17 mouse cellular contexts compared by ENCODE assay signal in the genomic region with DNA sequence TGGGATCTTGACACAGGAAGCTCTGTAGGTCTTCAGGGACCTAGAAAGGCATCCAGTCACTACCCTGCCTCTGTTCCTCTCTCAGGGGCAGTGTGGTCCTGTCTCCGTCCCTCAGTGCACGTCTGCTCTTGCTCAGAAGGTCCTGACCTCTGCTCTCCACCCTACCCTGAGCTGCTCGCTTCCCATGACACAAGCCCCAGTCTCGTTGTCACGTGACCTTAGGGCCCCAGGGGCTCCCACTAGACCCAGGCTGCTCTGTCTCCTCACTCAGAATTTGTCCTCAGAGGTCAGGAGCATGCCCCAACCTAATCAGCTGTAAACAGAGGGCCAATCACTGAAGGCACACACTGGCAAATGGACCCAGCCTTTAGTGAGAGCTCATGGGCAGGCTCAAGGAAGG. TPM values are rescaled to one million over a fixed set of nuclear protein-coding genes. Genes with fewer than 3 reads are reported as not detected.
DNase-seq lines count a peak whose midpoint lies in the region; ATAC-seq and TF ChIP-seq lines count a peak whose summit lies in the region.
"Had no signal": no experiment of that assay in that cellular context is flagged by ENCODE, and none has a peak within 500 bp of the region (broad histone marks: within the 10 kb centered on the region; RNA-seq: fewer than 3 reads in every experiment).

No protein-coding gene starts in this region.

- ATAC-seq in midbrain, embryonic 11.5 days (ENCODE audit: low FRiP score) = no peak
- ATAC-seq in midbrain, embryonic 13.5 days = no peak
- ATAC-seq: activated CD4-positive, CD25-positive, alpha-beta regulatory T cell, adult 4 months; forebrain, embryonic 15.5 days; intestine, embryonic 15.5 days; midbrain, embryonic 15.5 days had no signal

- H3K4me1 ChIP-seq in midbrain, embryonic 11.5 days (ENCODE audit: control insufficient read depth, insufficient read depth, low read length) = peaks cover 4% of the 10 kb centered on the region; the same call in 1 of the 2 replicates
- H3K4me1 ChIP-seq in midbrain, embryonic 13.5 days (replicated peaks) = peaks cover 2% of the 10 kb centered on the region; the same call in 1 of the 2 replicates
- H3K4me1 ChIP-seq in limb, embryonic 10.5 days = peaks cover 22% of the 10 kb centered on the region
- H3K4me1 ChIP-seq in thymus, adult 2 months (replicated peaks; ENCODE audit: control insufficient read depth, insufficient read depth, low read length) = peaks cover 7% of the 10 kb centered on the region
- H3K4me1 ChIP-seq: lung, embryonic 15.5 days; midbrain, embryonic 15.5 days had no signal

- WGBS in midbrain, embryonic 11.5 days = 11% methylated on average over 5 of the region's 5 CpGs
- WGBS in midbrain, embryonic 13.5 days = 24% methylated on average over 5 of the region's 5 CpGs
- WGBS in limb, embryonic 10.5 days = 3% methylated on average over 5 of the region's 5 CpGs
- WGBS in thymus, adult 2 months = 84% methylated on average over 5 of the region's 5 CpGs

- DNase-seq in heart, adult 11 months = peak; percentile 97
- no peak for DNase-seq in heart, postnatal 4 days
- peak; percentile 79 for DNase-seq in midbrain, embryonic 11.5 days (ENCODE audit: low spot score, missing footprints)
- no peak for DNase-seq in limb, embryonic 10.5 days (ENCODE audit: low spot score)
- no peak for DNase-seq in kidney, adult 9 months
- DNase-seq in thymus, adult 2 months = no peak
- DNase-seq: cerebellum, adult 8-10 months had no signal

- TF ChIP-seq CTCF in thymus, adult 2 months (IDR thresholded peaks at IDR 0.05; ENCODE audit: borderline replicate concordance, control insufficient read depth, extremely low read depth, insufficient read depth, low read length, poor library complexity) = no peak

- H3K36me3 ChIP-seq in midbrain, embryonic 11.5 days (ENCODE audit: control insufficient read depth, insufficient read depth, low read length) = no peaks in the 10 kb centered on the region
- H3K36me3 ChIP-seq in midbrain, embryonic 13.5 days = no peaks in the 10 kb centered on the region
- no peaks in the 10 kb centered on the region for H3K36me3 ChIP-seq in limb, embryonic 10.5 days
- no peaks in the 10 kb centered on the region for H3K36me3 ChIP-seq in thymus, adult 2 months (ENCODE audit: control insufficient read depth, insufficient read depth, low read length)
- H3K36me3 ChIP-seq: forebrain, embryonic 15.5 days; hindbrain, embryonic 13.5 days; intestine, embryonic 15.5 days; lung, embryonic 15.5 days; midbrain, embryonic 15.5 days; stomach, embryonic 15.5 days had no signal

- H3K27me3 ChIP-seq in midbrain, embryonic 11.5 days (ENCODE audit: control insufficient read depth, insufficient read depth, low read length) = no peaks in the 10 kb centered on the region
- H3K27me3 ChIP-seq in midbrain, embryonic 13.5 days = no peaks in the 10 kb centered on the region
- H3K27me3 ChIP-seq in limb, embryonic 10.5 days (ENCODE audit: low read depth, poor library complexity, severe bottlenecking) = no peaks in the 10 kb centered on the region
- H3K27me3 ChIP-seq in thymus, adult 2 months (ENCODE audit: control insufficient read depth, insufficient read depth, low read length) = no peaks in the 10 kb centered on the region
- H3K27me3 ChIP-seq: forebrain, embryonic 15.5 days; hindbrain, embryonic 13.5 days; intestine, embryonic 15.5 days; lung, embryonic 15.5 days; midbrain, embryonic 15.5 days; stomach, embryonic 15.5 days had no signal

- H3K4me3 ChIP-seq in midbrain, embryonic 11.5 days (ENCODE audit: low read depth, low read length) = no peak overlapping the region
- no peak overlapping the region for H3K4me3 ChIP-seq in midbrain, embryonic 13.5 days (replicated peaks)
- no peak overlapping the region for H3K4me3 ChIP-seq in limb, embryonic 10.5 days
- no peak overlapping the region for H3K4me3 ChIP-seq in thymus, adult 2 months (ENCODE audit: control insufficient read depth, insufficient read depth, low read length)
- H3K4me3 ChIP-seq: forebrain, embryonic 15.5 days; hindbrain, embryonic 13.5 days; intestine, embryonic 15.5 days; lung, embryonic 15.5 days; midbrain, embryonic 15.5 days; stomach, embryonic 15.5 days had no signal

- TF ChIP-seq POLR2A in thymus, adult 2 months (IDR thresholded peaks at IDR 0.05; ENCODE audit: control insufficient read depth, extremely low read depth, insufficient read depth, low read length, poor library complexity) = no peak

- H3K9ac ChIP-seq in midbrain, embryonic 11.5 days (ENCODE audit: low read length) = no peak overlapping the region
- no peak overlapping the region for H3K9ac ChIP-seq in midbrain, embryonic 13.5 days (replicated peaks)
- H3K9ac ChIP-seq: forebrain, embryonic 15.5 days; hindbrain, embryonic 13.5 days; intestine, embryonic 15.5 days; lung, embryonic 15.5 days; midbrain, embryonic 15.5 days; stomach, embryonic 15.5 days had no signal

- no peak overlapping the region for H3K4me2 ChIP-seq in midbrain, embryonic 11.5 days
- no peak overlapping the region for H3K4me2 ChIP-seq in midbrain, embryonic 13.5 days (replicated peaks)
- H3K4me2 ChIP-seq: forebrain, embryonic 15.5 days; hindbrain, embryonic 13.5 days; intestine, embryonic 15.5 days; lung, embryonic 15.5 days; midbrain, embryonic 15.5 days; stomach, embryonic 15.5 days had no signal

- no peaks in the 10 kb centered on the region for H3K9me3 ChIP-seq in midbrain, embryonic 11.5 days (ENCODE audit: control insufficient read depth, low read length)
- no peaks in the 10 kb centered on the region for H3K9me3 ChIP-seq in midbrain, embryonic 13.5 days
- H3K9me3 ChIP-seq in limb, embryonic 10.5 days (replicated peaks) = no peaks in the 10 kb centered on the region
- H3K9me3 ChIP-seq: forebrain, embryonic 15.5 days; hindbrain, embryonic 13.5 days; intestine, embryonic 15.5 days; lung, embryonic 15.5 days; midbrain, embryonic 15.5 days; stomach, embryonic 15.5 days had no signal

- no peak overlapping the region for H3K27ac ChIP-seq in midbrain, embryonic 11.5 days (ENCODE audit: low read depth, low read length)
- no peak overlapping the region for H3K27ac ChIP-seq in midbrain, embryonic 13.5 days
- peak overlapping the region; percentile 11; the same call in 1 of the 2 replicates for H3K27ac ChIP-seq in limb, embryonic 10.5 days
- H3K27ac ChIP-seq in thymus, adult 2 months (ENCODE audit: control insufficient read depth, insufficient read depth, low read length) = no peak overlapping the region
- H3K27ac ChIP-seq: forebrain, embryonic 15.5 days; hindbrain, embryonic 13.5 days; intestine, embryonic 15.5 days; lung, embryonic 15.5 days; macrophage; midbrain, embryonic 15.5 days; stomach, embryonic 15.5 days had no signal

RNA-seq across cellular contexts. Expression of a gene that starts 29.5 kb away (rescaled TPM):
- total RNA-seq in heart, postnatal 4 days (2021) = 10 to 100 TPM; 30.3 to 33.8 TPM
- 0.15 and 0.28 TPM in 2 replicates for polyA plus RNA-seq in midbrain, embryonic 11.5 days (2014; fragmentation: Nextera tagmentation; extraction: Ambion mirVana)
- 0.32 and 0.59 TPM in 2 replicates for polyA plus RNA-seq in midbrain, embryonic 13.5 days (2015; fragmentation: Nextera tagmentation; extraction: Ambion mirVana)
- polyA plus RNA-seq in limb, embryonic 10.5 days (2016; fragmentation: Nextera tagmentation; extraction: Ambion mirVana) = 0.16 TPM in 1 of 2 replicates, not detected in the other
- polyA plus RNA-seq in thymus, adult 2 months (2012; rRNA removed) = 6.6 and 6.9 TPM in 2 replicates
- total RNA-seq: common myeloid progenitor, adult 5-6 weeks had no signal
- polyA plus RNA-seq: activated CD4-positive, CD25-positive, alpha-beta regulatory T cell, adult 4 months had no signal

Comparison
In these comparisons a context has a peak if more than half of its experiments do, and no peak if none do; other contexts are left out.
1. DNase-seq: peak in heart, adult 11 months (single experiment) and midbrain, embryonic 11.5 days (single experiment); none in heart, postnatal 4 days (single experiment), limb, embryonic 10.5 days (single experiment), kidney, adult 9 months (single experiment) and thymus, adult 2 months (single experiment).